Mouse (Mus musculus): Measurements from ENCODE around the gene Tmem178b.
A peak's percentile ranks its signal among the peaks of the same experiment; 100 is the strongest.

The Tmem178b gene

GRCm38 (mm10) chr6:40161381-40161780 is 288.3 kb downstream of the Tmem178b start:
- no peak for DNase-seq (ENCODE audit: low spot score in 2 of 2)

DNA sequence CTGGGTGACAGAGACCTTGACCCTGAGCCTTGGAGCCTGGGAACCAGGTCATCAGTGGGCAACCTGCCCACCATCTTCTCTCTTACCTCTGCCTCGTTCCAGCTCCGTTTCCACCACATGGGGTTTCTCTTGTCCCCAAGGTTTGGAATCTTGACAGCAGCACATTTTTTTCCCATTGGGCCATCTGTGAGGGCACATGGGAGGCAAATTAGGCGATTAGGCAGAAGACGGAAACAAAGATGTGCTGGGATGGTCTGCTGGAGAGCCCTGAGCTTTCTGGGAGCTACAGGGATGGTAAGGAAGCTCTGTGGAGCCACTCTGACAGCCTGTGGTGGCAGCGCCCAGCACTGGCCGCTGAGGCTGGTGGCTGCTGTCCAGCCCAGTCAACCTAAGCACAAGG is 300.5 kb downstream of the Tmem178b start:
- DNase-seq (ENCODE audit: low spot score in 2 of 2) = peak in 1 of 2 experiments; percentile 24

DNA sequence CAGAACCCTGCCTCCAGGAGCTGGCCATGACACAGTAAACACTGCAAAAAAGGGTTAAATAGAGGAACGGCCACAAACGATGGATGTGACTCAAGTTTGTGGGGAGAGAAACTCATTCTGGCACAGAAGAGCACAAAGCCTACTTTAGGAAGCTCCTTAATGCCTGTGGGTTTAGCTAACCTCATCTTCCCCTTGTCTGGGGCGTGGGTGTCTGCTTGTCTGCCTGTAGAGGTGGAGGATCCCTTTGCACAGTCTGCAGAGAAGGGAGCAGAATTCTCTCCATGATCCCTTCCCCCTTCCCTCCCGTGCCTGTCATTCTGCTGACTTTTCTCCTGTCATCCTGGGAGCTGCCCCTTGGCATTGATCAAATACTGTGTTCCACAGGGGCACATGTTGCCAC is 304.8 kb downstream of the Tmem178b start:
- no peak for DNase-seq (ENCODE audit: low spot score in 2 of 2)

GRCm38 (mm10) chr6:40180551-40180950 is 307.5 kb downstream of the Tmem178b start:
- DNase-seq (ENCODE audit: low spot score in 2 of 2) = no peak

DNA sequence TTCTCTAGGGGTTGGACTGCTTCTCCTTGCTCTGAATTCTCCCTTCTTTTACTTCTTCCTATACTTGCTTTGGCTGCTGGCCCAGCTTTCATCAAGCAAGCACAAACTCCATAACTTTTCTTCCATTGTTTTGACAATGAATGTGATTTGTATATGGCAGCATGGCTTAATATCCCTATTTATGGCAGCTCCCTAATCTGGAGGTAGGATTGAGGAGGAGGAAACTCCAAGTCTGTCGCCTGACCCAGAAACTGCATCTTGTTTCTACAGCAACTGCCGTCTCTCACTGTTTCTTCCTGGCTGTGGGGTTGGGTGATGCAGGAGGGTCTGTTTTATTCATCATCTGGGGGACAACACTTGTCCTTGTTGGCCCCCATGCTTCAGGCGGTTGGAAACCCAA is 327.6 kb downstream of the Tmem178b start:
- no peak for DNase-seq (ENCODE audit: low spot score in 2 of 2)

DNA sequence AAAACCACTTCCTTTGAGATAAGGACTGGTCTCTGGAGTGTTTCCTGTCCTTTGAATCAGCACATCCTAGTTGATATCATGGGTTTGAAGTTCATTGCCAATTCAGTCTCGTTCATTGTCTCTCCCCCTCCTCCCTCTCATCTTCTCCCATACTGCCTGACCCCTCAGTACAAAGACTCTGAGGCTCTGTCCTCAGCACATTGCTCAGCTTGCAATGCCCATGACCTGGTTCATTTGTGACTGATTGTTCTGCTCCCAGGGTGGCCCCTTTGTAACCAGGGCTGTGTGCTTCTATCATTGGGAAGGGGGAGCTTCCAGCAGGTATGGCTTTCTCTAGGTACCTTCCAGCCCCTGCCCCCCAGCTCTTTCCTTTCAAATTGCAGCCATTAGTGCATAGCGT is 329.5 kb downstream of the Tmem178b start:
- DNase-seq (ENCODE audit: low spot score in 2 of 2) = no peak

DNA sequence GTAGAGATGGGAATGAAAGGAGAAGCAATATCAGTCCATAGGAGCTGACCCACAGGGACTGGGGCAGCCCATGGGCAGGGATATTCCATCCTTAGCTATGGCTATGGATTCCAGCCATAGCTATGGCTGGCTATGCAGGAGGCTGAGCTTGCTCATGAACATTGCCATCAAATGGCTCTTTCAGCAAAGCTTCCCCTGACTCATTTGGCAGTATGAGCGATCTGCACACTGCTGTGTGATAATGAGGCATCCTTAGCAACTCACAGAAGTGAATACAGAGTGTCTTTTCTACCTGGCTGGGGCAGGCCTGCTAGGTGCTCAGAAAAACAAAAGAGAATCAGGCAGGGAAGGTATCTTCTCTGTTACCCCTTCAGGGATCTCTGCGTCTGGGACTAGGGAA is 332.3 kb downstream of the Tmem178b start:
- DNase-seq (ENCODE audit: low spot score in 2 of 2) = no peak

DNA sequence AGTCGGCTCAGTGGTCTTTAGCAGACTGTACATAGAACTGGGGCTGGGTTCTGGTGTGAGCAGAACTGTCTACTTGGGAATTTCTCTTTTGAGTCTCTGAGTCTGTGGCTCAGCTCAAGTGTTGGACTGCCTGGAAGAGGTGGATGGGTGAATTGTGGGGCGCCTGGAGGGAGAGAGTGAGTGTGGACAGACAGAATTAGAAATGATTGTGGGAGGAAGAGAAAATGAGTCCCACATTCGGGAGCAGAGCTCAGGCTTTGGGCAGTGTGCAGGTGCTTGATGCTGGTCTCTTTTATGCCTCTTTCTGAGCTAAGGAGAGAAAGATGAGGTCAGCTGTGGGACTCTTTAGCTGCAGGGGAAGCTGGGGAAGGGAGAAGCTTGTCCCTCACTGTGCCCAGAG is 334.9 kb downstream of the Tmem178b start:
- DNase-seq (ENCODE audit: low spot score in 2 of 2) = no peak

DNA sequence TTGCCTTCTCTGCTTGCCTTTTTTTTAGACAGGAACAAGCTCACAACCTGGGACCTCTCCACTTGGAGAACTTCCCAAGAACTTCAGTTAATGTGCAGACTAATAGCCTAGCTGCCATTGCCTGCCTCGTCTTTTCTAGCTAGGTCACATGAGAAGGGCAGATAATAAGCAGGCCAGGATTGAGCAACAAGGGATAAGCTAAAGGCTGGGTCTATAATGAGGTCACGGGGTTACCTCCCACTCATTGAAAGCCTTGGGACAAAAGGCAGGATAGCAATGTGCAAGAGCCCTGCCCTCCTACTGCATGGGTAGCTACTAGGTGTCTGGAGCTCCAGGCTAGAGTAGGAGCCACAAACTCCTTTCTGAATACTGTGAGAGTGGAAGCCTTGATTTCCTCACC is 336.1 kb downstream of the Tmem178b start:
- no peak for DNase-seq (ENCODE audit: low spot score in 2 of 2)

DNA sequence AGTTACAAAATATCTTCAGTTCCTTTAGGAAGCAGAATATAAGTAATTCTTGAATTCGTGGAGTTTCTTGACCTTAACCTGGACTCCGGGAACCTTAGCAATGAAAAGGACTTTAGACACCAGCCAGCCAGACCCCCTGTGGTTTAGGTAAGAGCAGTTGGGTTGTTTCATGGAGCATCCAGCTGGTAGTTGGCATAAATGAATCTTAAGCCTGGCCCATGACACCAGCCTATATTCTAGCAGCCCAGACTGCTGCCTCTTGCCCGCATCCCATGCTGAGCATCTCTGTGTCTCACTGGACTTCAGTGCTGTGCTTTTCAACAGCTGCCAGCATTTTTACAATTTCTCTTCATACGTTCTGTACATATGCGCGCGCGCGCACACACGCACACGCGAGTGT is 344.1 kb downstream of the Tmem178b start:
- no peak for DNase-seq (ENCODE audit: low spot score in 2 of 2)

DNA sequence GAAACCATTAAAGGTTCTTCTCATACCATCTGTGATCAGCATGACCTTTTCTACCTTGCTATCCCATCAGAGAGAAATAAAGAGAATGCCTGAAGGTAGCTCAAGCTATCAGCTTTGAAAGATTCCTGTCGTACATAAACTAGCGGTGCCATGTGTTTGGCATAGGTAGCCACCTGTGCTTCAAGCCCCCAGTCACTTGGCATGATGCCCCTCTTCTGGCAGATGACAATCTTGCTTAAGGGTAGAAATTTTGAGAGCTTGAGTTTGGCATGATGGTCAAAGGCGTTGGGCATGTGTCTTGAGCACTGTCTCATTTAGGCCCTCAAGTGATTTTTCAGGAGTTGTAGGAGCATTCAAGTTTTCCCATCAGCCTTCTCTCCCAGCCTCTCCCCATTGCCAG is 344.6 kb downstream of the Tmem178b start:
- no peak for DNase-seq (ENCODE audit: low spot score in 2 of 2)

DNA sequence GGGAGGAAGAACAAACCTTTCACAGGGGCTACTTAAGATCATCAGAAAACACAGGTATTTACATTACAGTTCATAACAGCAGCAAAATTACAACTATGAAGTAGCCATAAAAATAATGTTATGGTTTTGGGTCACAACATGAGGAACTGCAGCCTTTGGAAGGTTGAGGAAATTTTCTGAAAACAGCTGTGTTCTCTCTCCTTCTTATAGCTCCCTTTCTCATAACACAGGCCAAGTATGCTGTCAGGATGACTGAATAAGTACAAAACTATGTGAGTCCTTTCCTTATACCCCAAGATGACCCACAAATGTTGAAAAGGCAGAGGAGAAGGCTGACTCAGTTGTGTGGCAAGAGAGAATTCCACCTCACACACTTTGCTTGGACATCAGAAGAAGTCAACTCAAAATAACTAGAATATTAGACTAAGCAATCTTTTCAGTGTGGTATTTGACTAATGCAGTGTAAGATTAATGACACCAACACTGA is 347.6 kb downstream of the Tmem178b start:
- no peak for DNase-seq (ENCODE audit: low spot score in 2 of 2)

- DNase-seq (ENCODE audit: low spot score in 2 of 2) = no peak
Observed at GRCm38 (mm10) chr6:40225585-40226280, 352.7 kb downstream of the Tmem178b start.

DNA sequence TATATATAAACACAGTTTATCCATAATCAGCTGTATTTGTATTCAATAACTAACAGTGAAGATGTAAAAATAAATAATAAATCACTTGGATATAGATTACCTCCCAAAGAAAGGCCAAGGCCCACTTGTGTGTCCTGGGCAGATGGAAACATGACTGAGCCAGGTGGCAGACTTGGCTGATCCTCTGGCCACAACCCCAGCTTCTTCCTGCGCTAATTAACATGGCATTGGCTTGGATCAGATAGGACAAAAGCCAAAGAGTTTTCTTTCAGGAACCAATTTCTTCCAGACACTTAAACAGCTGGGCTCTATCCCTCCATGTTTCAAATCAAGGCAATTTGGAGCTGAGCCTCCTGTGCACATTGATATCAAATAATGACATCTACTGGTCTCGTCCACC is 355.9 kb downstream of the Tmem178b start:
- DNase-seq (ENCODE audit: low spot score in 2 of 2) = no peak

DNA sequence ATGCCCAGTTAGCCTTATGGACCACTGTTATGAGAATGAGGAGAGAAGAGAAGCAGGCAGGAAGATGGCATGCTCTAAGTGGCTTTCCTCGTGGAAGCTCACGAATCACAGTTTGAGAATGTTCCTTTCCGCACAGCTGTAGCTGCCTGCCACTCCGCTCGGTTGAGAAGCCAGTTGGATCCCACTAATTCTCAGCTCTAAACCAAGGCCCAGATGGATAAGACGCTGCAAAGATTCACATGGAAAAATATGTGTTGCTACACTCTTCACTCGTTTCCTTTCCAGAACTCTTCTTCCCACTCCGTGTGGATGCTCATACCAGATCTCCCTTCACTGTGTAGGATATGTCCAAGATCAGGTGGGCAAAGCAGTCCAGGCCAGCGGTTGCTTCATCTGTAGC is 356.9 kb downstream of the Tmem178b start:
- no peak for DNase-seq (ENCODE audit: low spot score in 2 of 2)

DNA sequence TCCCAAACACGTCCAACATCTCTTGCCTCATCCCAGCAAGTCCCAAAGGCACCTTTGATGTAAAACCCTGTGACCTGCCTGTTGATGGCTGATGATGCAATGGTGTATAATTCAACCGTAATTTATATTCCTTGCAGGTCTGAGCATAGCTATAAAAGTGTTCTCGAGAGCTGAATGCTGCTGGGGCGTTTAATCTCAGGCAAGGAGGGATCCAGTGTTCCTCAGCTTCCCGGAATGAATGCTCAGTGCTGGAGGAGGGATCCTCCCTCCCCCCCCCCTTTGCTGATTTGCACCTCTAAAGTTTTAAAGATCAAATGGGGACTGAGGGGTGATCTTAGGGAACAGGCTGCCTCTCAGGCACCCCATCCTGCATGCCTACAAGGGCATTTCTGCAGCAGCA is 361.0 kb downstream of the Tmem178b start:
- DNase-seq (ENCODE audit: low spot score in 2 of 2) = no peak

DNA sequence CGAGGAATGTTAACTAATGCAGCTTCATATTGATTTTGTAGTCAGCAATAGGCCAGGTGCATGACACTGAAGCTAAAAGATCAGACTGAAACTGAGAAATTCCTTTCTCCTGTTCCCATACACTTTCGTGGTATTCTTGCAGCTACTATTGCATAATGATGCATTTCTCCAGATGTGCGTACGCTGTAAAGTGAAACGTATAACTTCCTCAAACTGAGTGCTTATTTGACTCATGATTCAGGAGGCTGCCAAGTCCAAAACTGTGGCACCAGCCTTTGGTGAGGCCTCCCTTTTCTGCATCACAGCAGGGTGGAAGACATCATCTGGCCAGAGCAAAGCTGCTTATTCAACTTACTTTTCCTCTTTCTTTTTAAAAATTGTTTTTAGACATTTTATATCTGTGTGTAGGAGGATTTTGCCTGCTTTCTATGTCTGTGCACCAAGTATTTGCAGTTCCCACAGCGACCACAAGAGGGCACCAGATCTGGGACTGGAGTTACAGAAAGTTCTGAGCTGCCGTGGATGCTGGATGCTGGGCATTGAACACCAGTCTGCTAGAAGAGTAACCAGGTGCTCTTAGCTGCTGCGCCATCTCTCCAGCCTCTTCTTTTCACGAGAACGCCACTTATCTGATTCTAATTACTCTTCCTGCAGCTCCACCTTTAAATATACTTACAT is 362.9 kb downstream of the Tmem178b start:
- peak; percentile 67 to 86 for DNase-seq (ENCODE audit: low spot score in 2 of 2)

DNA sequence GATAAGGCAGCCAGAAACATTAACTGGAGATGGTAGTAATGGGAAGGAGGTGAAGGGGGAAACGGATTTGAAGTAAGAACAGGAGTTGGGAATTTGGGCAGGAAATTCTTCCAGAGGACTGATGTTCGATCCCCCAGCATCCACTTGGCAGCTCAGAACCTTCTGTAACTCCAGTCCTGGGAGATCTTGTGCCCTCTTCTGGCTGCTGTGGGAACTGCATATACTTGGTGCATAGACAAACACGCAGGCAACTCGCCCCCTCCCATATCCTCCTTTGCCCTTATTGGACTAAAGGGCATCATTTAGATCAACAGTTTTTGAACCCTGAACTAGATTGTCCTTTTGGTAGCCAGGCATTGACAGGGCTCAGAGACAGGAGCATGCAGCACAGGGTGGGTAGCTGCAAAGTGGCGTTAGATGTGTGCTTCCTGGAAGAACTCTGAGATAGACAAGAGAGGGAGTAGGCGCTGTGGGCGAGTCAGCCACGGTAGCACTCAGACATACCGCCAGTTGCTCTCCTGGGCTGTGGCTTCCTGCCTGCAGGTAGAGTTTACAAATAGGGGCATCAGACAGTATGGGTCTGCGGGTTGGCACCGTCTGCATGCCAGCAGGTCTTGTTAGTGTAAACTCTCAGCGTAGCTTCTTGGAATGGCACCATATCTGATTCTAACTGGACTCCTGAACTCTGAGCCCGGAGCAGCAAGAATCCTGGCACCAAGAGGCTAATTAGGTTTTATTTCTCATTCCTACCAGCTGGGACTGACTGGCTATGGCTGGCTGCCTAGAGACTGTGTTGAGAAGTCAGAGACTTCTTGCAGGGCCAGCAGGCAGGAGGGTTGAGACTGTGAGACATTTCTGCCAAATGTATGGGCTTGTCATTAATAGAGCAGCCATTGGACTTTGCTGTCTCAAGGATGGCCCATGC is 364.0 kb downstream of the Tmem178b start:
- DNase-seq (ENCODE audit: low spot score in 2 of 2) = peak in 1 of 2 experiments; percentile 75

- DNase-seq (ENCODE audit: low spot score in 2 of 2) = no peak
Observed at GRCm38 (mm10) chr6:40238857-40239256, 365.8 kb downstream of the Tmem178b start.

- no peak for DNase-seq (ENCODE audit: low spot score in 2 of 2)
Observed at GRCm38 (mm10) chr6:40240671-40241070, 367.6 kb downstream of the Tmem178b start.

- peak in 1 of 2 experiments; percentile 19 for DNase-seq (ENCODE audit: low spot score in 2 of 2)
Observed at GRCm38 (mm10) chr6:40247398-40247946, 374.4 kb downstream of the Tmem178b start.

- no peak for DNase-seq (ENCODE audit: low spot score in 2 of 2)
Observed at GRCm38 (mm10) chr6:40249939-40250338, 376.9 kb downstream of the Tmem178b start.
